Mouse (Mus musculus): ENCODE measurements around the gene Tmed3.
A peak's percentile ranks its signal among the peaks of the same experiment; 100 is the strongest.

GRCm38 (mm10) chr9:89650913-89651312 lies 54.0 kb downstream of the Tmed3 start:
- TF ChIP-seq POLR2A (IDR thresholded peaks at IDR 0.05; ENCODE audit: insufficient read length, low read depth) (no peak), SRF (IDR thresholded peaks at IDR 0.05; ENCODE audit: control insufficient read depth, insufficient read length, low read depth) (no peak), TCF3 (IDR thresholded peaks at IDR 0.05; ENCODE audit: insufficient read length, low read depth) (no peak), MAX (IDR thresholded peaks at IDR 0.05; ENCODE audit: low read depth) (peak; percentile 8), E2F4 (IDR thresholded peaks at IDR 0.05; ENCODE audit: insufficient read depth) (no peak), TCF12 (IDR thresholded peaks at IDR 0.05; ENCODE audit: insufficient read depth, poor library complexity, severe bottlenecking) (no peak), USF1 (IDR thresholded peaks at IDR 0.05; ENCODE audit: low read depth) (no peak), MYOG (IDR thresholded peaks at IDR 0.05; ENCODE audit: control insufficient read depth in 1 of 3, insufficient read depth in 1 of 3, insufficient read length in 2 of 3, low read depth in 2 of 3) (no peak), MYOD1 (IDR thresholded peaks at IDR 0.05; ENCODE audit: control insufficient read depth in 1 of 3, insufficient read length in 2 of 3, low read depth in 2 of 3) (no peak), CEBPB (IDR thresholded peaks at IDR 0.05; ENCODE audit: insufficient read depth, poor library complexity, severe bottlenecking) (peak; percentile 82), POLR2AphosphoS2 (IDR thresholded peaks at IDR 0.05; ENCODE audit: insufficient read length, low read depth) (no peak), REST (IDR thresholded peaks at IDR 0.05; ENCODE audit: insufficient read depth, insufficient read length) (no peak)

All from myocyte (in vitro differentiated cells).